Mouse (Mus musculus) left cerebral cortex, adult 2 months (tissue): ENCODE measurements around the gene Polr2m. TPM values are rescaled to one million over a fixed set of nuclear protein-coding genes. Genes with fewer than 3 reads are reported as not detected.
"Not testable (repeated sequence)": the region's sequence is repeated elsewhere in the genome, so short reads cannot be mapped to it uniquely, and the experiment has no call there.

Source experiments
- DNase-seq, 2 experiments: peaks; one replicate each; pipeline ENCODE4 v3.0.0; 2021 to 2022; ENCODE audit warnings: low spot score in 2 of 2, mixed read lengths in 1 of 2; ENCODE audit errors: extremely low spot score in 1 of 2
- H3K27ac ChIP-seq: fragments of 200-600 bp; 2 replicates; pipeline ENCODE4 v1.8.1; 2022
- H3K4me3 ChIP-seq: fragments of 200-600 bp; 2 replicates; pipeline ENCODE4 v1.8.1; 2022
- CTCF ChIP-seq: fragments of 200-600 bp; IDR thresholded peaks from 2 replicates; pipeline ENCODE4 v1.8.1; 2022; ENCODE audit warnings: antibody characterized with exemption, mild to moderate bottlenecking, moderate library complexity
- intact Hi-C: fragments of 180-260 bp; cut with DNase I; formaldehyde crosslinking; loops from one replicate; pipeline ENCODE4 v1.15.1; 2025
- total RNA-seq, 2 experiments: library from RNA; stranded (reverse); gene quantifications; 2 replicates each; pipeline ENCODE4 v1.2.3; 2021

The Polr2m gene
- total RNA-seq, 2 experiments from 2014 or later: 193 to 194 TPM

DNA sequence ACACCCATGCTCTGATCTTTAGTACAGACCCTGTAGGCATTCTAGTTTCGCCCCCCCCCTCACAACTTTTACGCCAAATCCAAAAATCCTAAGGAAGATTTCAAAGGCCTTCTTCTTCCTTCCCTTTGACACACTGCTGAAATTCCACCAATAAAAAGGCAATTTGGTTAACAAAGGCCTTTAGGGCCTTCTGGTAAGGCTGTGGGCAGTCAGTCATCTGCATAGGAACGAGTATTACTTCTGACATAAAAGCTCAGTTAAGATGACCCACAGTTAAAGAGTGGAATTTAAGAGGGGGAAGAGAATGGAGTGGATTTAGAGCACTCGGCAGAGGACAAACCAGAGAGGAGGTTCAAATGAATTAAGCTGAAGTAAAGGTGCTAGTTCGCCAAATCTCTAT lies 8.0 kb upstream of the Polr2m start:
- H3K27ac ChIP-seq: no peak overlapping the region
- intact Hi-C loops: no loop called here
- DNase-seq: no peak
- H3K4me3 ChIP-seq: no peak overlapping the region
- TF ChIP-seq CTCF: no peak

DNA sequence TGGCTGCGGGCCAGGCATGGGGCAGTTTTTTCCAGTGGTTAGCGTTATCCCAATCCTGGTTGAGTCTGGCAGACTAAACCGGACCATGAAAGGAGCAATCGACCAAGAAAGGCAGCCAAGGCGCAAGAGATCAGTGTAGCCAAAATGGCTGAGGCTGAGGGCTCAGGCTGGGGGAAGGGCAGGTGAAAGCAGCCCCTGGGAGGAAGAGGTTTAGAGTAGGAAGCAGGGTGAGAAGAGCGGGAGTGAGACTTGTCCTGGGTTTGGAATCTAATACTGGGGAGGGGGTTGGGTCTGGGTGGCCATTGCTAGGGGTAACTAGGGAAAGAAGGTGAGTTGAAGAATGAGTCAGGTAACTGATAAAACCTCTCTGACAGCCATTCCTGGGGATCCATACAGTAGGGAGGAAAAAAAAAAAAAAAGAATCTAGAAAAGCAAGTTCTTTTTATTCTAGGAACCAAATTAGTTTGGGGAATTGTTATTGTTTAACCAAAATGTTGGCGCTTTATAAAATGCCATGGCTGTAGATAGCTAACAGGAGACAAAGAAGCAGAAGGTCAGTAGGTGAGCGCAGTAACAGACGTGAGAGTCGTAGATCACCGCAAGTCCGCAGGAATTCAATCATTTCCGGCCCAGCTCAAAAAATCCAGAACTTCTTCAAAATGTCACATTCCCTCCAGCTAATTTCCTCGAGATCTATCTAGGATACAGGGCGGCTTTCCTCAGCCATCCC lies 6.7 kb upstream of the Polr2m start:
- DNase-seq: no peak
- H3K27ac ChIP-seq: no peak overlapping the region
- no peak for TF ChIP-seq CTCF
- H3K4me3 ChIP-seq: no peak overlapping the region
- intact Hi-C loops: no loop called here

DNA sequence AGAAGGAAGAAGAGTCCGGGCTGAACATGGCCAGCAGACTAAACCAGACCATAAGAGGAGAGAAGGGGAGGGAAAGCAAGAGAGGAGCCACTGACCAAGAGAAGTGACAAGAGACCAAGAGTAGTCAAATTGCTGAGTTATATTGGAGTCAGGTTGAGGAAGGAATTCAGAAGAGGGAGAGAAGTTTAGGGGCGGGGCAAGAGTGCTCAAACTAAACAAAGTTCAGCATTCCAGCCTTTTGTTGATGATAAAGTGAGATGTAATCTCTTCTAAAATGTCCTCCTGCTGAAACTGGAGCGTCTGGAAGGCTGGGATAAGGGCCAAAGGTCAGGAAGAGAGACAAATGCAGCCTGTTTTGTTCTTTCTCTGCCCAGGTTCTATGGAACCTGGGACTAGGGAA lies 4.3 kb upstream of the Polr2m start:
- no peak overlapping the region for H3K4me3 ChIP-seq
- no peak for TF ChIP-seq CTCF
- no peak overlapping the region for H3K27ac ChIP-seq
- intact Hi-C loops: no loop called here
- DNase-seq: no peak

DNA sequence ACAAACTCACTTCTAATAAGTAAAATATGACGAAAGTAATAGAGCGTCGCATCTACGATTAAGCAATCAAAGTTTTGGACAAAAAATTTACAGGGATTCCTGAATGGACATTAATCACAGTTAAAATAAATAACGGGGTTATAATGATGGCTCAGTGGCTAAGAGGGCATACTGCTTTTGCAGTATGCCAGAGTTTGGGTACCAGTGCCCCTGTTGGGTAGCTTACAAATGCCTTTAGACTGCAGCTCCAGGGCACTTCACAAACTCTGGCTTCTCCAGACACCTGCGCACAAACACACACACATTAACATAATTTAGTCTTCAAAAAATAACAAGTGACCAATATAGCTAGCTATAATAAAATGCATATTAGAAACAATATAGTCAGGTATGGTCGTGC lies 392 bp upstream of the Polr2m start:
- DNase-seq: no peak
- intact Hi-C loops: no loop called here
- H3K27ac ChIP-seq: peak overlapping the region; percentile 42; the same call in 1 of the 2 replicates
- TF ChIP-seq CTCF: no peak
- H3K4me3 ChIP-seq: peak overlapping the region; percentile 81

DNA sequence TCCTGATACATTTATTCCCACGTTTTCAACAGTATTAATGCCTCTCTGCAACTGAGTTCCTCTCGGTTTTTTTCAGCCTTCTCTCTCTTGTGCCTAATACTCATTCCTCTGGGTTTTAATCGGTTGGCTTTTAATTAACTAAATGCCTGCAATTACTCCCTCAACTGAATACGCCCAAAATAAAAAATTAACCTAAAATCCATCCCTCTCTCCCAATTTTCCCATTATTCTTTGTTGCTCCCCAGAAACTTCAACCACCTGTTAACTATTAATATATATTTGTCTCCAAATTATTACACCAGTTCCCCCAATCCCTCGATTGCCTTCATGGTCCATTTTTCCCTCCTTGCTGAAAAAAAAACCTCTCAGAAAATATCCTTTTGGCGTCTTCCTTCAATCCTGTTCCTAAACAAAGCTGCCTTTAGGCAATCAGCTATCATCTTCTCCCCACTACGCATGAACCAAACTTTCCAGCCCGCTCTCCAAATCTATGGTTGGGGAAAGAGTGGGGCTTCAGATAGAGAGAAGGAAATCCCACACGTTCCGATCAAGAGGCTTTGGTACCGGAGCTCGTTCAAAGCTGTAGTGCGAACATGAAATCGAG lies 762 bp downstream of the Polr2m start:
- TF ChIP-seq CTCF: no peak
- no peak for DNase-seq
- intact Hi-C loops: no loop called here
- Histone ChIP-seq H3K27ac (peak overlapping the region; percentile 95), H3K4me3 (peak overlapping the region; percentile 81)

DNA sequence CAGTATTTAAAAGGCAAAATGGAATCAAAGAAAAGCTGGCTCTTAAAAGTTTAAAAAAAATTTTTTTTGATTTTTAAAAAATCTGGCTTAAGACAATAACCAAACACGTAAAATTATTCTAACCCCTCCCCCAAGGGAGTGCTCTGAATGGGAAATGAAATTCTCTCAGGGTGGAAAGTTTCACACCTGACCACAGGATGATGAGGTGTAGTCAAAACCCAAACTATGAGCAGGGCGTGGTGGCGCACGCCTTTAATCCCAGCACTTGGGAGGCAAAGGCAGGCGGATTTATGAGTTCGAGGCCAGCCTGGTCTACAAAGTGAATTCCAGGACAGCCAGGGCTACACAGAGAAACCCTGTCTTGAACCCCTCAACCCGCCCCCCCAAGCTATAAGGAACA lies 1.9 kb downstream of the Polr2m start:
- not testable (repeated sequence) for DNase-seq

DNA sequence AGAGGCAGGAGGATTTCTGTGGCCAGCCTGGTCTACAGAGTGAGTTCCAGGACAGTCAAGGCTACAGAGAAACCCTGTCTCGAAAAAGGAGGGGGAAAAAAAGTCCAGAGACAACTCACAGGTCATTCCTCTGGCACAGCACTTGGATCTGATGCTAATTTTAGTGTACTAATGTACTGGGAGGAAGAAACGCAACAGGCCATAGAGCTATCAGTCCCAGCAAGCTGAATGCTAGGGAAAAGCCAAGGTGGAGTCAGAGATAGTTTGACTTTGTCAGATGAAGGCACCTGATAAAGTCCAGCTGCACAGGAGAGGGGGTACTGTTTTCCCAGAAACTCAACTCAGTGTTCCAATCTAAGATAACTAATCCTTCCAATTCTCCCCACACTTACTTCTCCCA lies 5.4 kb downstream of the Polr2m start:
- Histone ChIP-seq H3K4me3 (no peak overlapping the region), H3K27ac (no peak overlapping the region)
- TF ChIP-seq CTCF: no peak
- intact Hi-C loops: no loop called here
- no peak for DNase-seq

More for the DNA sequence above, 1.9 kb downstream of the Polr2m start:
- intact Hi-C loops, H3K27ac ChIP-seq, H3K4me3 ChIP-seq: not testable (repeated sequence)

DNA sequence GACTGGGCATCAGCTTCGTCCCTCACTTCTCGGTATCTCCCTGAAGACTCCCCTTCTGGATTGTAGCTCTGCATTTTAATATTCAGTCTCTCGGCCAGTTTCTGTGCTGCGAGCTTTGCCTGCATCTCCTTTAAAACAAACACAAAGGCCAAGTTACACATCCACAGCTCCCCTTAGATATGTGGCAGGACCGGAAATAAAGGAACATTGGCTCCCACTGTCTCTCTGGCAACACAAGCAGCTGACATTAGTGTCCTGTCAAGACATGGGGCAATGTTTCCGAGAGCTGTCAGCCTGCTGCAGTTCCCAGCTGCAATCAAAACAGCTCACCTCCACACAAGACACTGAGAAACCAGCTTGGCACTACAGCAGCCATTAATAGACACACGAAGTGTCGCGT lies 6.3 kb downstream of the Polr2m start:
- intact Hi-C loops: no loop called here
- Histone ChIP-seq H3K27ac (no peak overlapping the region), H3K4me3 (no peak overlapping the region)
- no peak for DNase-seq
- no peak for TF ChIP-seq CTCF

DNA sequence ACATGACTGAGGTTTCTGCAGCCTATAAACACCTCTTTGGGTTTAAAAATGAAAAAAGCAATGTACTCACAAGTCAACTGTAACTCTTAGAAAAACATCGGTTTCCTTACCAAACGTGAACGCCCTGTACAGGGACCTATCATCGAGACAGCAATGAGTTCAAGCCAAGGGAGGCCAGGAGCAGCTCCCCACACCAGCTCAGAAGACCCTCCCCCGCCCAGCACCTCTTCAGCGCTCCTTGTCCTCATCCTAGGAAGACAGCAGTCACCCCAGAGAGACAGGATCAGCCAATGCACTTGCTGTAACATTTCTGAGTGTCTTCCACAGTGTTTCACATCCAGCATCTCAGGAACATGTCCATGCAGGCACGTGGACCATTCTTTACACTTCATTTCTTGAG lies 7.1 kb downstream of the Polr2m start:
- Histone ChIP-seq H3K4me3 (no peak overlapping the region), H3K27ac (no peak overlapping the region)
- intact Hi-C loops: no loop called here
- DNase-seq: no peak
- no peak for TF ChIP-seq CTCF

DNA sequence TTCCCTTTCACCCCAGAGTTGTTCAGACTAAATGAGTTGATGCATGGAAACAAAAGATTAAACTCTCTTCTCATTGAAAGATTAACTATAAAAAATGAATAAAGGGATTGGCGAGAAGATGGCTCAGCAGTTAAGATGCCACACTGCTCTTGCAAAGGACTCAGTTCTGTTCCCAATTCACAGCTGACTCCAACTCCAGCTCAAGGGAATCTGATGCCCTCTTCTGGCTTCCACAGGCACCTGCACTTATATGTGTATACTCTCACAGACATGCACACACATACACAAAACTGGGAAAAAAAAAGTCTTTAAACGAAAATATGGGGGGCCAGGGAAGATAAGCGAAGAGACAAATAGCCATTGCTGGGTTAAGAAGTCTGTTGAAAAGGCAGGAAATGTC lies 9.1 kb downstream of the Polr2m start:
- Histone ChIP-seq H3K27ac (no peak overlapping the region), H3K4me3 (no peak overlapping the region)
- intact Hi-C loops: no loop called here
- no peak for DNase-seq
- TF ChIP-seq CTCF: no peak; the same call in 1 of the 2 replicates

DNA sequence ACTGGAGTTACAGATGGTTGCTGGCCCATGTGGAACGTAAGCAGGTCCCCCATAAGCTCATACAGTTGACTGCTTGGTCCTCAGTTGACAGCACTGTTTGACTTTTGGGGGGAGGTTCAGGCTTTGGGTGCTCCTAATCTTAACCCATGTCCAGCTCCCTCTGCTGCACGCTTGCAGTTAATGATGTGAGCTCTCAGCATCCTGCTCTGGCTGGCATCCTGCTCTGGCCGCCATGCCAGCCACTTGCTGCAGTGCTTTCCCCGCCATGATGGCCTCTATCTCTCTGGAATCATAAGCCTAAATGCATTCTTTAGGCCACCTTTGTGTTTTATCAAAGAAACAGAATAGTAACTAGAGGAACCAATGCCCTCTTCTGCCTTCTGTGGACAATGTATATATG lies 10.2 kb downstream of the Polr2m start:
- no peak for DNase-seq
- TF ChIP-seq CTCF: no peak
- intact Hi-C loops: no loop called here
- H3K4me3 ChIP-seq: no peak overlapping the region
- no peak overlapping the region for H3K27ac ChIP-seq

DNA sequence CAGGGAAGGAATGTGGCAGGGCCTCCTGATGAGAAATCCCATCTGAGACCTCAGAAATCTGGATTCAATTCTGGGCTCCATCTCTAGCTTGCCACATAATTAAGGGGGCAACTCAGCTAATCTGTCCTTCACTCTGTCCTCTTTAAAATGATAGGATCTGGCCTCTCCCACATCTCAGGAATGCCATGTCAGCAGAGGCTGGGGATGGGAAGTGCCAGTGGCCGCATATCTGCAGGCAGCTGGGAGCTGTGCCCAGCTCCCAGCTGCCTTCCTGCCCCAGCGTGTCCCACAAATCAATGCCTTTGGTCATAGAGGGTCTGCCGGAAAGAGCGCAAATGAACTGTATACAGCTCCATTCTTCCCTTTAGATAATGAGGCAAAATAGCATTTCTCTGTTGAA lies 18.3 kb downstream of the Polr2m start:
- TF ChIP-seq CTCF: no peak
- intact Hi-C loops: no loop called here
- DNase-seq: no peak
- H3K4me3 ChIP-seq: no peak overlapping the region
- H3K27ac ChIP-seq: no peak overlapping the region

DNA sequence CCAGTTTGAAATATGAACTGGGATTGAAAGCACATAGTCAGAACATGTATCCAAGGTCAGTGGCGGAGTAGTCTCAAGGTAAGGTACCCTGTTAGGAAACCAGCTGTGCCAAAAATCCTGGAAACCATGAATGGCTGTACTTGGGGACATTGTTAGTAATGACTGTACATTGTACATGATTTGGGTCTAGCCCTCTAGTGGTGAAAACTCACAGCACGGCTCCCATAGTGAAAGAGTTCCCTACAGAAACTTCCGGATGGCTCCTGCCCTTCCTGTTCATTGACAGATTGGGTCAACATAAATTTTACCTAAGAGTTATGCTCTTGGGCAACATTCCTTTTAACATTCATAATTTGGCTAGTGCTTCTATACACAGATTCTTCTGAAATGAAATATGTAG lies 19.6 kb downstream of the Polr2m start:
- intact Hi-C loops: no loop called here
- no peak for DNase-seq
- TF ChIP-seq CTCF: peak; percentile 67
- H3K4me3 ChIP-seq: no peak overlapping the region
- H3K27ac ChIP-seq: no peak overlapping the region
